Mouse (Mus musculus) mesoderm, embryonic 11.5 days (tissue): Measurements from ENCODE around the gene Mbnl3.

Experiments used
- DNase-seq: peaks from one replicate; pipeline ENCODE4 v3.0.0-alpha.2; 2012; ENCODE audit warnings: low read depth, low spot score

Mbnl3 gene

DNA sequence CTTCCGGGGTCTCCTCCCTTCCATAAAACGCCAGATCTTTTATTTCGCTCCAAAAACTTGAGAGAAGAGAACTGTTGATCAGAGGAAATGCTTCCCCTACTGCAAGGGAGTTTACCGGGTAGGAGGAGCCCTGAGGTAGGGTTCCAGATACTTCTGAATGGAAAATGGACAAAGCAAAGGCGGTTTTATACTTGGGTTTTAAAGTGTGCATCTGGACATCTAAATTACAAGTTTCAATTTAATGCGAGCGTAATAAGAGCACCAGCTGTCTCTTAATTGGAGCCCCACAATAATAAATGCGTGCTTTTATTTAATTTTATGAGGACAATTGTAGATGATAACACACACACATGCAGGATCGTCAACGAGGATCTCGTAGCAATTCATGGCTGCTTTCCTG, at the start of gene Mbnl3:
TSS of gene Mbnl3 (minus strand) at position 101 of the 400 bp plus-strand sequence.
- no peak for DNase-seq

GRCm38 (mm10) chrX:51205548-51206324, 596 bp downstream of the Mbnl3 start:
- peak; percentile 59 for DNase-seq

DNA sequence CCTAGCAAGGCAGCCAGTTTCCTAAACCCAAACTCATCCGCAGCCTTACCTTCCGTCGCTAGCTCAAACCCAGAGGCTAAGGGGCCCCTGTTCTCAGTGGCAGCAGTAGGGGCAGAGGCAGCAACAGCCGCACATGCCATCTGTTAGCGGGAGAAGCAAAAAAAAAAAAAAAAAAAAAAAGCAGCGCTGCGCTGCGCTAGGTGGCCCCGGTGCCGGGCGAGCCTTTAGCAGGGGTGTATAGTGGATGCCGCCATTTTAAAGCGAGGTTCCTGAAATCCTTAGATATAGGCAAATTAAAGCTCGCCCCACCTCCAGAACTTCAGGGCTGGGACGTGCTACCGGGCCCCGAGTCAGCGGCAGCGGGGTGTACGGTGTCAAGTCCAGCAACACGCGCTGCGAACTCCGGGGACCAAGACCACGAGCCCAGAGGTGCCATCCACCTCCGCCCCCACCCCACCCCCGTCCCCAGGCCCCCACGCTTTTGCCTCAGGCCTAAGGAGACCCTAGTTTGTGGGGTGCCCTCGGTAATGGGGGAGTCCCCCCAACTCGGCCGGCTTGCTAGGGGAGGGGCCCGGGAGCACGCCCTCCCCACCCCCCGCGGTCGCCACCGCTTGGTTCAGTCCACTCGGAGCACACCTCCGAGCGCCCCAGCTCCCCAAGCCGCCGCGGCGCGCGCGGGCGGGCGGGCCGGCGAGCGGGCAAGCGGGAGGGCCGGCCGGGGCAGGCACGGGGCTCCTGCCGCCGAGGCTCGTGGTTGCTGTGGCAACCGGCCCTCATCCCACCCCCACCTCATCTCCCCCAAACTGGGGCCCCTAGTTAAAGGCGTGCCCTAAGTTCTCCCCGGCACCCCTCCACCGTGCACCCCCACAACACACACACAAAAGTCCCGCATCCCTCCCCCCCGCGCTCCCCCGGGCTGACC, 1.4 kb downstream of the Mbnl3 start:
- DNase-seq: peak; percentile 48

GRCm38 (mm10) chrX:51197012-51197411, 9.3 kb downstream of the Mbnl3 start:
- peak; percentile 23 for DNase-seq

GRCm38 (mm10) chrX:51171914-51172313, 34.4 kb downstream of the Mbnl3 start:
- DNase-seq: no peak

GRCm38 (mm10) chrX:51171413-51171812, 34.9 kb downstream of the Mbnl3 start:
- peak; percentile 4 for DNase-seq

DNA sequence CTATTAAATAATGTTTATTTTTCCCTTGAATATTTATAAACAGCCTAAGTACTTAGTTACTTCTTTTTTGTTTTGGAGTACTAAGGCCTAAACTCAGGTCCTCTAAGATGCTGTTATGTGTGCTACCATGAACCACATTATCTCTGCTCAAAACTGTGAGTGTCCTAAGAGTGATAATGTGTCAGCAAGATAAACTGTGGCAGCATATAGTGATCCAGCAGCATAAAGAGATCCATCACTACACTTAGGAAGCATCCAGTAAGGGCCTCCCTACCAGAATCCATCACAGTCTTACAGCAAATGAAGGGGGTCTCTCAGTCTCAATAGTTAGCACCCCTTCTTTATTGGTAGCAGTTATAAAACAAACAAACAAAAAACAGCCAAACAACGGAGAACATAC, 35.9 kb downstream of the Mbnl3 start:
- no peak for DNase-seq

GRCm38 (mm10) chrX:51169476-51170045, 36.8 kb downstream of the Mbnl3 start:
- no peak for DNase-seq

GRCm38 (mm10) chrX:51167976-51168375, 38.4 kb downstream of the Mbnl3 start:
- DNase-seq: no peak

DNA sequence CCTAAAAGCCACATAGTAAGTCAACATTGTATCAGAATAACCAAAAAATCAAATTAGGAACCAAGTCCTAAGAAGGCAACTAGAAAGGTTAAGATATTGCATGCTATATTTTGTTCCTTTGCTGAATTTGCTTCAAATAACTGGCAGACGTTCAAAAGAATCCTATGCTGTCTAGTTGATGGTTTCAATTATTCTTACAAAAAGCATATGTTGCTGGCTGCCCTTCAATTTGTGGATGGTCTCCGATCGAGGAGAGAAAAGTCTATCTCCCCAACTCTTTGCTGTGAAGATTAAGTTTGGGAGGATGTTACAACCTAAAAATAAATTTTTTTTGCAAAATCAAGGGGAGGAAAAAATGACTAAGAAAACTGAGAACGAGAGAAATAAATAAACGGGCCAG, 41.6 kb downstream of the Mbnl3 start:
- DNase-seq: no peak

DNA sequence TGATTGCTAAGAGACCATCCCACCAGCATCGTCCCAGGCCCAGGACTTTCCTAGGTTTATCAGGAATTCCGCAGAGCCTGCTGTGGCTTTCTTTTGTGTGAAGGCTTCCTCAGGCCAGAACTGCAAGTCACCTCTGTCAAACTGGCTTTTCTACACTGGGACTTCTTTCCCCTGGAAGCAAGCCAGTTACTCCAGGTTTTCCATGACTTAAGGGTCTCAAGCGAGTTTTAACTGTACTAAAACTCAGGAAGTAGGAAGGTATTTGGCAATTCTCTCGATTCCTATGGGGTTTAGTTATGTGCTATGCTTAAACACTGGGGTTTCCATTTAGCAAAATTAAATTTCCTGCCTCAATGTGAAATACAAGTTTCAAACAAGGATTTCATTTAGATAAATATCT, 57.9 kb downstream of the Mbnl3 start:
- DNase-seq: no peak

DNA sequence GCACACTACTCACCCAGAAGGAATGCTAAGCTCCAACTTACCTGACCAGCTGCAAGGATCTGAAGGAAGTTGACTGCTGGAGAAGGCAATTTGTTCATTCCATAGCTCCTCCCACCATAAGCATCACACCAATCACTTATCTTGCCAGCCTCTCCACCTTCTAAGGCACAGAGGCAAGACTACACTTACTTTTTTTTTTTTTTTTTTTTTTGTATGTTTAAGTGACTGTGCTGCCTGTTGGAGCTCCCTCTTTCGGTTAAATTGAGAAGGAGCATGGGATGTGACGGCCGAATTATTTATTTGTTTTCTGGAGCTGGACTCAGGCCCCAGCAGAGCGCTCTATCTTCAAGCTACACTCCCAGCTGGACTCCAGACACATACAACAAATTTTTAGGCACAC, 60.0 kb downstream of the Mbnl3 start:
- DNase-seq: peak; percentile 44

DNA sequence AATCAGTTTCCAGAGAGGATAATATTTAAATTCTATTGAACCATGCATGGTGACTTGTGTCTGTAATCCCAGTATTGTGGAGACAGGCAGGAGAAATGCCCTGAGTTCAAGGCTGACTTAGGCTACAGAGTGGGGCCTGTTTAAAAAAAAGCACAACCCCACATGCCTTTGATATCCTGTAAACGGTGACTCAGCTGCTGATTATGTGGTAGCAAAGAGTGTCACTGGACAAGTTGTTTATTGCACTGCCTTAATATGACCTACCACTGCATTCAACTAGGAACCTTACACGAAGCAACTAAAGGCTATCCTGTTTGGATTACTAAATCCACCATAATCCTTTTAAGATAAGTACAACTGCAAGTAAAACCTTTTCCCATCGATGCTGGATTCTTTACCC, 66.3 kb downstream of the Mbnl3 start:
- no peak for DNase-seq

DNA sequence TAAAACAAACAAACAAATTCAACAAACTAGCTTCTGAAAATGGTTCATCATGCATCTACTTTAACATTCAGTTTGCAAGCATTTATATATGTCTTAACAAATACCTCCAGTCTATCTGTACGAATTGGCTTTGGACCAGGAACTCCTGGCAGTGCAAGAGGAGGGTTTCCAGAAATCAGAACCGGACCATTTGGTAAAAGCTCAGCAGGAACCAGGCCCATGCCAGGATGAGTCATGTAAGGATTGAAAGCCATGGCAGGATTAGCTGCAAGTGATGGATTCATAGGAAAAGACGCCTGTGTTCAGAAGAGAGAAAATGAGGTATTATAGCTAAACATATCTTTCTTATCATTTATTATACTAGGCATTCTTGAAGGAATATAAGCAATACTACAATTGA, 75.0 kb downstream of the Mbnl3 start:
- no peak for DNase-seq

DNA sequence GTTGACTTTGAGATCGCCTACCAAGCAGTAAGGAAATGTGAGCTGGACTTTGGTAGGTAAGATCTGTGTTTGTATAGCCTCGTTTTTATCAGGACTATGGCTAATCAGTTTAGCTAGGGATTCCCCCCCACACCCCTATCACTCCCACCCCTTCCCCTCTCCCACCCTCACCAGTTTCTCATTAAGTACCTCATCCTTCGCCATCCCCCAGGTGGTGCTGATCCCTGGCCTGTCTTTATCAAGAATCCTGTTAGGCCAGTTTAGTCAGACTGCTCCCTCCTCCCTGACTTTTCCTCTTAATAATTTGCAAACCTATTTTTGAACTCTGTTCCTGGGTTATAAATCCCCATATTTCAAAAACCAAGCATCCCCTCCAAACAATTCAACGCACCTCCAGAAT, 103.6 kb downstream of the Mbnl3 start:
- DNase-seq: no peak

DNA sequence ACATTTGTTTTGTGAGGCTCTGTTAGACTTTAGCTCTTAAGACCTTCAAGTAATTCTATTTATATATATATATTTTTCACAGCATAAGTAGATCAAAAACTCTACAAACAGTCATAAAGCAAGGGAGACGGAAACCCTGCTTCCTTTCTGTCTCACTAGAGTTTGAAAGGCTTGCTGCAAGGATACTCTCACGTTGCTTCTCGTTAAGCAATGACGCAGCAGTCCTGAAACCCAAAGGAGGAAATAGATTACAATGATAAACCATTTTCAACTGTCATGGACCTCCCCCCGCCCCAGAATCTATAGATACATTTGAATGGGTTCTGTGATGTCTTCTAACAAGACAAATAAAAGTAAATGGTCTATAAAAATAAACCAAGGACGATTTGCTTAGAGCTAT, 121.4 kb downstream of the Mbnl3 start:
- no peak for DNase-seq

DNA sequence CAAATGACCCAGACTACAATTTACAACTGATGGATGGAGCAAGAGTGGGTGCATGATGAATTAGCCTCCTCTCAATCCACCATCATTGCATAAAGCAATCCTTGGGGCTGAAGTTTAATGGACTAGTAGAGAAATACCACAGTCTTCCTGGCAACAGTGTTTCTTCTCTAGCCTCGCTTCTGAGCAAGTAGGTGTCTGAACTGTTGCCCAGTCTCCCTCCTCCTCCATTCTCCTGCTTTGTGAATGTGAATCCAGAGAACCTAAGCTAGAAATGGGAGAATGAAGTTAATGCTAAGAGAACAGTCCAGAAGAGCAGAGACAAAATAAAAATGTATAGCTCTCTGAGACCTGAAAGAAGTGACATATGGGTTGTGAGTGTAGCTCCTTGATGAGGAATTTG, 122.1 kb downstream of the Mbnl3 start:
- no peak for DNase-seq

DNA sequence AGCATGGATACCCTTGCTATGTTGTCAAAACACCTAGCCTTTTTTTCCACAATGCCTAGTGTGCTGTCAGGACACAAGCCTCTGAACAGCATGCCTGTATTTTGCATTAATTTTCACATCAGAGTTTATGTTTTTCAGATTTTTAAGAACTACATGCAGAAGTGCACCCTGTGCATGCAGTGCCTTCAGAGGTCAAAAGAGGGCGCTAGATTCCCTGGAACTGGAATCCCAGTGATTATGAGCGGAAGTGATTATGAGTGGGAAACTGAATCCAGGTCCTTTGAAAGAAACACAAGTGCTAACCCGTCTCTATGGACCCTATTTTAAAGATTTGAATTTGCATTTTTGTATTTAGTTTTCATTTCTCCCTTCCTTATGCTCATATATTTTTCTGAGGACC, 129.6 kb downstream of the Mbnl3 start:
- peak; percentile 42 for DNase-seq
